Mouse (Mus musculus) spleen, adult 2 months (tissue): Measurements from ENCODE around the gene Olfr1291-ps1. TPM values are rescaled to one million over a fixed set of nuclear protein-coding genes. Genes with fewer than 3 reads are reported as not detected.

Experiments used
- DNase-seq, 2 experiments: peaks; one replicate each; pipeline versions ENCODE4 v3.0.0 to v3.0.0-alpha.2; 2012 to 2021; ENCODE audit warnings: low spot score in 2 of 2, low read depth in 1 of 2
- H3K27ac ChIP-seq: fragments of 200-500 bp; 2 replicates; pipeline ENCODE4 v1.5.1; 2012; ENCODE audit warnings: low read length, inconsistent platforms; ENCODE audit not compliant: insufficient read depth
- H3K27me3 ChIP-seq: fragments of 200-500 bp; 2 replicates; pipeline ENCODE4 v1.6.1; 2012; ENCODE audit warnings: mild to moderate bottlenecking, moderate library complexity, low read length, inconsistent platforms; ENCODE audit not compliant: control insufficient read depth, insufficient read depth
- H3K36me3 ChIP-seq: fragments of 200-500 bp; 2 replicates; pipeline ENCODE4 v1.6.1; 2012; ENCODE audit warnings: mild to moderate bottlenecking, low read length, inconsistent platforms; ENCODE audit not compliant: control insufficient read depth, insufficient read depth
- H3K4me1 ChIP-seq: fragments of 200-500 bp; 2 replicates; pipeline ENCODE4 v1.6.1; 2011; ENCODE audit warnings: inconsistent platforms; ENCODE audit not compliant: control insufficient read depth, insufficient read depth, insufficient read length
- H3K4me3 ChIP-seq: fragments of 200-500 bp; 2 replicates; pipeline ENCODE4 v1.5.1; 2011; ENCODE audit warnings: mild to moderate bottlenecking, inconsistent platforms; ENCODE audit not compliant: insufficient read depth, insufficient read length; ENCODE audit errors: extremely low read depth
- CTCF ChIP-seq: fragments of 200-500 bp; IDR thresholded peaks from 2 replicates; pipeline ENCODE4 v1.5.1; 2011; ENCODE audit warnings: mild to moderate bottlenecking, inconsistent platforms; ENCODE audit not compliant: insufficient read depth, insufficient read length, insufficient replicate concordance; ENCODE audit errors: extremely low read depth
- POLR2A ChIP-seq: fragments of 200-500 bp; IDR thresholded peaks from 2 replicates; pipeline ENCODE4 v1.6.1; 2011; ENCODE audit warnings: low read depth, low read length, inconsistent platforms
- WGBS: fragments of 180-500 bp; shearing (Covaris S2); methylation state at CpG from one replicate; pipeline ENCODE4 v1.1.7; 2018; 5-methylcytosine and 5-hydroxymethylcytosine counted together
- polyA plus RNA-seq: library from polyadenylated mRNA; depleted of rRNA; stranded (reverse); fragments of >200 nt; gene quantifications from 2 replicates; pipeline ENCODE4 v1.2.3, GENCODE M21; 2012; rRNA removed

The Olfr1291-ps1 gene
- polyA plus RNA-seq, 1 experiment: not detected

DNA sequence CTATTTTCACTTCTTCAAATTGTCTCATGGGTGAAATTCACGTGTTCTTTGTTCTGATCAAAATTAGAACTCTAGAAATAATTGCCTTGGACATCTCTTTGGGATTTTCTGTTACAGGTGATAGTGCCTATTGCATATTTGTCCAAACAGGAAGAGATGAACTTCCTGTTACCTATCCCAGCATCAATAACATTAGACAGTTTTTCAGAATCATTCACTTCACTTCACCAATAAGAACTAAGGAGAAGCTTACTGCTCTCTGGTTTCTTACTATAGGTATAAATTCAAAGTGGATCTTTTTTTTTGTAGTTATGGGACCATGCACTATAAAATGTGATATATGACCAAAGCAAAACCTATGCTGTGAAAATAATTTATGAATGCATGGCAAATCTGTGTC lies 43.2 kb downstream of the Olfr1291-ps1 start, which contains the start of gene Olfr1294:
Gene Olfr1294 (minus strand): TSS at position 101 of the 400 bp plus-strand sequence.
- H3K4me1 ChIP-seq: no peaks in the 10 kb centered on the region
- no peak within 1 kb of the TSS for H3K27ac ChIP-seq
- no peaks in the 10 kb centered on the region for H3K27me3 ChIP-seq
- WGBS: 39% methylated on average over 1 of the region's 1 CpGs
- H3K36me3 ChIP-seq: no peaks in the 10 kb centered on the region
- TF ChIP-seq POLR2A: no peak
- TF ChIP-seq CTCF: no peak
- no peak within 1 kb of the TSS for H3K4me3 ChIP-seq
- no peak for DNase-seq

Other genes starting within 250 kb of the Olfr1291-ps1 start
- not detected in 2 replicates for gene Olfr1276, start 242.7 kb upstream of the Olfr1291-ps1 start, polyA plus RNA-seq
- not detected in 2 replicates for gene Olfr1277, start 223.1 kb upstream of the Olfr1291-ps1 start, polyA plus RNA-seq
- not detected in 2 replicates for gene Olfr1278, start 207.0 kb upstream of the Olfr1291-ps1 start, polyA plus RNA-seq
- gene Olfr1279, start 196.5 kb upstream of the Olfr1291-ps1 start, polyA plus RNA-seq: not detected in 2 replicates
- not detected in 2 replicates for gene Olfr1280, start 183.2 kb upstream of the Olfr1291-ps1 start, polyA plus RNA-seq
- gene Olfr1281, start 170.7 kb upstream of the Olfr1291-ps1 start, polyA plus RNA-seq: not detected in 2 replicates
- gene Olfr1282, start 161.1 kb upstream of the Olfr1291-ps1 start, polyA plus RNA-seq: not detected in 2 replicates
- gene Olfr1283, start 130.4 kb upstream of the Olfr1291-ps1 start, polyA plus RNA-seq: not detected in 2 replicates
- not detected in 2 replicates for gene Olfr1284, start 121.7 kb upstream of the Olfr1291-ps1 start, polyA plus RNA-seq
- not detected in 2 replicates for gene Olfr1286, start 74.1 kb upstream of the Olfr1291-ps1 start, polyA plus RNA-seq
- not detected in 2 replicates for gene Olfr1287, start 48.0 kb upstream of the Olfr1291-ps1 start, polyA plus RNA-seq
- gene Olfr1288, start 23.1 kb upstream of the Olfr1291-ps1 start, polyA plus RNA-seq: not detected in 2 replicates
- gene Olfr1289, start 16.4 kb upstream of the Olfr1291-ps1 start, polyA plus RNA-seq: not detected in 2 replicates
- gene Olfr1290, start 3.4 kb upstream of the Olfr1291-ps1 start, polyA plus RNA-seq: not detected in 2 replicates
- gene Olfr1293-ps, start 28.0 kb downstream of the Olfr1291-ps1 start, polyA plus RNA-seq: not detected in 2 replicates
- gene Olfr1294, start 43.1 kb downstream of the Olfr1291-ps1 start, polyA plus RNA-seq: not detected in 2 replicates
- not detected in 2 replicates for gene Olfr1295, start 72.5 kb downstream of the Olfr1291-ps1 start, polyA plus RNA-seq
- gene Olfr1297, start 129.3 kb downstream of the Olfr1291-ps1 start, polyA plus RNA-seq: not detected in 2 replicates
- not detected in 2 replicates for gene Olfr1298, start 152.0 kb downstream of the Olfr1291-ps1 start, polyA plus RNA-seq
- gene Olfr1299, start 164.2 kb downstream of the Olfr1291-ps1 start, polyA plus RNA-seq: not detected in 2 replicates